Mouse (Mus musculus) heart, adult 2 months (tissue): ENCODE measurements around the gene Mybpc2.

Experiments
- EP300 ChIP-seq: fragments of 200-500 bp; IDR thresholded peaks from 2 replicates; pipeline ENCODE4 v1.6.1; 2011; ENCODE audit warnings: low read depth, low read length, control low read depth; ENCODE audit not compliant: insufficient read depth
- POLR2A ChIP-seq: fragments of 200-500 bp; IDR thresholded peaks from 2 replicates; pipeline ENCODE4 v1.6.1; 2011; ENCODE audit warnings: mild to moderate bottlenecking, low read depth, low read length, control low read depth; ENCODE audit not compliant: insufficient read depth

DNA sequence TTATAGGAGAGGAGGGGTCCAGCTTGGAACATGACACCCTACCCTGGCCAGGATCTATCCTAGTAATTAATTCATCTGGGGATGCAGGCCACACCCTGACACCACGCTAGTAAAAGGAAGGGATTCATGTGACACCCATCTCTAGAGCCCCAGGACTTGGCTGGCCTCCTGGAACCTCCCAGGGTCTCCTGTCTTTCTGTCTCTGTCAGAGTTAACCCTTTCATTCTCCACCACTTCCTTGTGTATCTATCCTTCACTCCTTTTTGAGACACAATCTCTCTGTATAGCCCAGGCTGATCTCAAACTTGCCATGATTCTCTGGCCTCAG is 51.9 kb downstream of the Mybpc2 start:
- no peak for TF ChIP-seq POLR2A
- no peak for TF ChIP-seq EP300
